22 mouse cellular contexts compared by ENCODE assay signal in the genomic region with DNA sequence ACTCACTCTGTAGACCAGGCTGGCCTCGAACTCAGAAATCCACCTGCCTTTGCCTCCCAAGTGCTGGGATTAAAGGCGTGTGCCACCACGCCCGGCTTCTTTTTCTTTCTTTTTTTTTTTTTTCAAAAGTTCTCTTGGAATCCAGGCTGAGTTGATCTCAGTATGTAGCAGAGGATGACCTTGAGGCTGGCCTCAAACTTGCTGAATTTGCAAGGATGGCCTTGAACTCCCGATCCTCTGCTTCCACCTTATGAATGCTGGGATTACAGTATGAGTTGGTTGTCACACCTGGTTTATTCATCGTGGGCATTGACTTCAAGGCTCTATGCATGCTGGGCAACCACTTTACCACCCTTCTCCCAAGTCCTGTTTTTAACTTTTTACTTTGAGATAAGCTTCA. TPM values are rescaled to one million over a fixed set of nuclear protein-coding genes. Genes with fewer than 3 reads are reported as not detected.
A peak's percentile ranks its signal among the peaks of the same experiment; 100 is the strongest.
DNase-seq lines count a peak whose midpoint lies in the region; ATAC-seq and TF ChIP-seq lines count a peak whose summit lies in the region.
"Had no signal": no experiment of that assay in that cellular context is flagged by ENCODE, and none has a peak within 500 bp of the region (broad histone marks: within the 10 kb centered on the region; RNA-seq: fewer than 3 reads in every experiment).

No protein-coding gene starts in this region.

- H3K4me2 ChIP-seq in heart, embryonic 12.5 days, result no peak overlapping the region
- H3K4me2 ChIP-seq: embryonic facial prominence, embryonic 12.5 days; forebrain, embryonic 12.5 days; heart, embryonic 11.5 days; hindbrain, embryonic 14.5 days; intestine, embryonic 15.5 days had no signal

- ATAC-seq in heart, embryonic 12.5 days (ENCODE audit: insufficient number of reproducible peaks, low FRiP score), result no peak
- ATAC-seq: forebrain, postnatal 0 days had no signal

- TF ChIP-seq CTCF in spleen, adult 2 months (IDR thresholded peaks at IDR 0.05; ENCODE audit: extremely low read depth, insufficient read depth, insufficient read length, insufficient replicate concordance), result no peak
- TF ChIP-seq CTCF in bone marrow macrophage, adult 2 months (IDR thresholded peaks at IDR 0.05; ENCODE audit: low read depth, low read length), result no peak

- TF ChIP-seq POLR2A in spleen, adult 2 months (IDR thresholded peaks at IDR 0.05; ENCODE audit: low read depth, low read length), result no peak
- no peak for TF ChIP-seq POLR2A in bone marrow macrophage, adult 2 months (IDR thresholded peaks at IDR 0.05; ENCODE audit: borderline replicate concordance, low read depth, low read length)

- H3K27me3 ChIP-seq in spleen, adult 2 months (ENCODE audit: control insufficient read depth, insufficient read depth, low read length), result no peaks in the 10 kb centered on the region
- no peaks in the 10 kb centered on the region for H3K27me3 ChIP-seq in heart, embryonic 12.5 days (replicated peaks)
- H3K27me3 ChIP-seq: embryonic facial prominence, embryonic 12.5 days; forebrain, embryonic 12.5 days; intestine, embryonic 15.5 days had no signal

- no peak overlapping the region for H3K9ac ChIP-seq in ES-E14 (ENCODE audit: insufficient read depth, low read depth, low read length, poor library complexity, severe bottlenecking)
- H3K9ac ChIP-seq in heart, embryonic 12.5 days, result no peak overlapping the region
- H3K9ac ChIP-seq: embryonic facial prominence, embryonic 12.5 days; forebrain, embryonic 12.5 days; forebrain, postnatal 0 days; hindbrain, embryonic 14.5 days; intestine, embryonic 15.5 days had no signal

- in situ Hi-C loops in ES-E14 (cut with MboI; ENCODE audit: low sequenced_read_pairs in 2 of 2, unreplicated experiment in 2 of 2), result no loop called here

- DNase-seq in spleen, adult 2 months (ENCODE audit: low read depth in 1 of 2, low spot score in 2 of 2), result no peak
- DNase-seq in spleen, postnatal 14 days (ENCODE audit: low spot score in 2 of 2), result no peak
- DNase-seq in ES-E14 (ENCODE audit: low read depth, low spot score), result no peak
- DNase-seq in right cerebral cortex, adult 18-20 months, result no peak
- DNase-seq: adrenal gland, adult 8-10 months; cerebellum, adult 11-12 months; cerebellum, adult 9-10 months; cerebellum, postnatal 25 days; forebrain, postnatal 0 days; gastrocnemius, postnatal 10 days; heart, adult 18-20 months had no signal

- H3K9me3 ChIP-seq in ES-E14 (ENCODE audit: control insufficient read depth, insufficient read depth, low read depth, low read length), result no peaks in the 10 kb centered on the region
- H3K9me3 ChIP-seq in heart, embryonic 12.5 days (replicated peaks), result no peaks in the 10 kb centered on the region
- H3K9me3 ChIP-seq: embryonic facial prominence, embryonic 12.5 days; forebrain, embryonic 12.5 days; hindbrain, embryonic 10.5 days; intestine, embryonic 15.5 days had no signal

- no peak overlapping the region for H3K4me3 ChIP-seq in spleen, adult 2 months (ENCODE audit: extremely low read depth, insufficient read depth, insufficient read length)
- no peak overlapping the region for H3K4me3 ChIP-seq in ES-E14 (ENCODE audit: insufficient read depth in 1 of 2, low read depth in 1 of 2, low read length in 2 of 2, poor library complexity in 1 of 2, severe bottlenecking in 1 of 2)
- H3K4me3 ChIP-seq in bone marrow macrophage, adult 2 months (ENCODE audit: insufficient read depth, low read length), result no peak overlapping the region
- no peak overlapping the region for H3K4me3 ChIP-seq in heart, embryonic 12.5 days
- H3K4me3 ChIP-seq: embryonic facial prominence, embryonic 12.5 days; forebrain, embryonic 12.5 days; hindbrain, embryonic 10.5 days; intestine, embryonic 15.5 days had no signal

- no peaks in the 10 kb centered on the region for H3K36me3 ChIP-seq in spleen, adult 2 months (ENCODE audit: control insufficient read depth, insufficient read depth, low read length)
- no peaks in the 10 kb centered on the region for H3K36me3 ChIP-seq in ES-E14 (ENCODE audit: control insufficient read depth, insufficient read depth, low read length, poor library complexity, severe bottlenecking)
- no peaks in the 10 kb centered on the region for H3K36me3 ChIP-seq in heart, embryonic 12.5 days
- H3K36me3 ChIP-seq: embryonic facial prominence, embryonic 12.5 days; forebrain, embryonic 12.5 days; hindbrain, embryonic 10.5 days; intestine, embryonic 15.5 days had no signal

- WGBS in spleen, adult 2 months, result 71% methylated on average over 6 of the region's 6 CpGs
- WGBS in heart, embryonic 12.5 days, result 89% methylated on average over 6 of the region's 6 CpGs

- H3K4me1 ChIP-seq in spleen, adult 2 months (ENCODE audit: control insufficient read depth, insufficient read depth, insufficient read length), result peaks cover 23% of the 10 kb centered on the region; the same call in 1 of the 2 replicates
- peaks cover 6 to 7% of the 10 kb centered on the region in 2 experiments for H3K4me1 ChIP-seq in ES-E14 (ENCODE audit: control insufficient read depth in 2 of 2, insufficient read depth in 2 of 2, low read length in 2 of 2, poor library complexity in 1 of 2)
- peaks cover 44% of the 10 kb centered on the region for H3K4me1 ChIP-seq in bone marrow macrophage, adult 2 months (ENCODE audit: control insufficient read depth, insufficient read depth, low read length)
- 0 out of 2 replicates have a peak, but pooled peaks cover 4% of the 10 kb centered on the region for H3K4me1 ChIP-seq in heart, embryonic 12.5 days (replicated peaks)
- H3K4me1 ChIP-seq: embryonic facial prominence, embryonic 12.5 days; forebrain, embryonic 12.5 days; hindbrain, embryonic 10.5 days had no signal

- H3K27ac ChIP-seq in spleen, adult 2 months (ENCODE audit: insufficient read depth, low read length), result peak overlapping the region; percentile 54
- H3K27ac ChIP-seq in ES-E14 (ENCODE audit: insufficient read depth, low read depth, low read length, poor library complexity, severe bottlenecking), result no peak overlapping the region
- H3K27ac ChIP-seq in bone marrow macrophage, adult 2 months (ENCODE audit: insufficient read depth, low read depth, low read length), result peak overlapping the region; percentile 1
- no peak overlapping the region for H3K27ac ChIP-seq in heart, embryonic 12.5 days (ENCODE audit: poor library complexity, severe bottlenecking)
- H3K27ac ChIP-seq: embryonic facial prominence, embryonic 12.5 days; forebrain, embryonic 12.5 days; hindbrain, embryonic 10.5 days; hindbrain, embryonic 14.5 days; intestine, embryonic 15.5 days had no signal

TF ChIP-seq in ES-E14, 5 proteins besides CTCF, POLR2A, EP300 and RAD21:
- TF ChIP-seq ZNF384 (IDR thresholded peaks at IDR 0.05; ENCODE audit: low read depth, low read length) (peak; percentile 69; the same call in 1 of the 2 replicates), HCFC1 (IDR thresholded peaks at IDR 0.05; ENCODE audit: borderline replicate concordance, insufficient read depth, low read length) (no peak), MAFK (IDR thresholded peaks at IDR 0.05; ENCODE audit: insufficient read depth, low read depth, low read length) (0 out of 2 replicates have a peak, but pooled peaks have one; percentile 6), ZC3H11A (IDR thresholded peaks at IDR 0.05; ENCODE audit: borderline replicate concordance, low read depth, low read length) (no peak), CHD2 (IDR thresholded peaks at IDR 0.05; ENCODE audit: low read depth, low read length) (no peak)

RNA-seq across cellular contexts. Expression of a gene that starts 47.1 kb away (rescaled TPM):
- polyA plus RNA-seq in spleen, adult 2 months (2012; rRNA removed), result 0.26 and 0.91 TPM in 2 replicates
- total RNA-seq in ES-E14 (2012; rRNA removed), result not detected in 2 replicates
- not detected in 2 replicates for polyA plus RNA-seq in bone marrow macrophage, adult 2 months (2012; ENCODE audit: insufficient read depth, insufficient read length, missing spikeins)
- not detected in 2 replicates for polyA plus RNA-seq in heart, embryonic 12.5 days (2016; fragmentation: Nextera tagmentation; extraction: Ambion mirVana)
- total RNA-seq: adrenal gland, postnatal 36 days; forebrain, postnatal 0 days; MEL had no signal
- polyA plus RNA-seq: cortical plate, adult 2 months; embryonic facial prominence, embryonic 12.5 days; forebrain, embryonic 12.5 days; forebrain, postnatal 0 days; heart, embryonic 11.5 days; hindbrain, embryonic 10.5 days; hindbrain, embryonic 14.5 days; intestine, embryonic 15.5 days had no signal

RNA-seq across cellular contexts. Expression of a gene that starts 51.6 kb away (rescaled TPM):
- 6.9 and 8.0 TPM in 2 replicates for polyA plus RNA-seq in spleen, adult 2 months (2012; rRNA removed)
- total RNA-seq in ES-E14 (2012; rRNA removed), result 102 and 155 TPM in 2 replicates
- 440 and 513 TPM in 2 replicates for polyA plus RNA-seq in bone marrow macrophage, adult 2 months (2012; ENCODE audit: insufficient read depth, insufficient read length, missing spikeins)
- 26.0 and 27.1 TPM in 2 replicates for polyA plus RNA-seq in heart, embryonic 12.5 days (2016; fragmentation: Nextera tagmentation; extraction: Ambion mirVana)

Comparison
In these comparisons a context has a peak if more than half of its experiments do, and no peak if none do; other contexts are left out.
1. H3K27ac ChIP-seq: peak in spleen, adult 2 months (single experiment) and bone marrow macrophage, adult 2 months (single experiment); none in ES-E14 (single experiment) and heart, embryonic 12.5 days (single experiment).
2. RNA of a gene that starts 51.6 kb away (polyA plus RNA-seq): 440 to 513 TPM in bone marrow macrophage, adult 2 months; 26.0 to 27.1 TPM in heart, embryonic 12.5 days and 6.9 to 8.0 TPM in spleen, adult 2 months; every median in the first group is over 10 times any median in the second.